Mouse (Mus musculus): Measurements from ENCODE around the gene Ptpra. TPM values are rescaled to one million over a fixed set of nuclear protein-coding genes. Genes with fewer than 3 reads are reported as not detected.
"Not testable (repeated sequence)": the region's sequence is repeated elsewhere in the genome, so short reads cannot be mapped to it uniquely, and the experiment has no call there.

The Ptpra gene
- polyA plus RNA-seq, 1 experiment, result 77.6 TPM

DNA sequence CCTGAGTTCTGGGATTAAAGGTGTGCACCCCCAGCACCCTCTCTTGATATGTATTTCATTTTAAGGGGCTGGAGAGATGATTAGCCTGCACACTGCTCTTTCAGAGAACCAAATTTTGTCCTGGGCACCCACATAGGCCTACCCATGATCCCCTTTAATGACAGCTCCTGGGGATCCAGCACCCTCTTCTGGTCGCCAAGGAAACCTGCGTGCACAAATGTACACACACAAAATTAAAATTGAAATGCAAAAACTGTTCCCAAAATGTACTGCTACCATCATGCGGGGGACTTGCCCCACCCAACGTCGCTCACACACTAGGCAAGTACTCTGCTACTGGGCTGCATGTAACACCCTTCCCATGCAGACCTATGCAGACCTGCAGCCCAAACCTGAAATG, 124.9 kb downstream of the Ptpra start:
- no peak overlapping the region for H3K27ac ChIP-seq (ENCODE audit: insufficient read depth, low read length)
- H3K27me3 ChIP-seq (ENCODE audit: control insufficient read depth, insufficient read depth, low read length, poor library complexity, severe bottlenecking), result no peaks in the 10 kb centered on the region
- H3K9me3 ChIP-seq (replicated peaks; ENCODE audit: control insufficient read depth, insufficient read depth, low read length, poor library complexity, severe bottlenecking), result no peaks in the 10 kb centered on the region
- H3K4me1 ChIP-seq (ENCODE audit: control insufficient read depth, insufficient read depth, low read length), result no peaks in the 10 kb centered on the region
- no peak overlapping the region for H3K4me3 ChIP-seq (ENCODE audit: low read depth, low read length)
- no peak overlapping the region for H3K9ac ChIP-seq (ENCODE audit: low read depth, poor library complexity, severe bottlenecking)
- H3K36me3 ChIP-seq (ENCODE audit: control insufficient read depth, insufficient read depth, low read length, poor library complexity, severe bottlenecking), result no peaks in the 10 kb centered on the region
- TF ChIP-seq EP300 (IDR thresholded peaks at IDR 0.05; ENCODE audit: insufficient read depth, low read depth, low read length) (no peak), CTCF (IDR thresholded peaks at IDR 0.05; ENCODE audit: low read depth, low read length) (peak; percentile 34)

DNA sequence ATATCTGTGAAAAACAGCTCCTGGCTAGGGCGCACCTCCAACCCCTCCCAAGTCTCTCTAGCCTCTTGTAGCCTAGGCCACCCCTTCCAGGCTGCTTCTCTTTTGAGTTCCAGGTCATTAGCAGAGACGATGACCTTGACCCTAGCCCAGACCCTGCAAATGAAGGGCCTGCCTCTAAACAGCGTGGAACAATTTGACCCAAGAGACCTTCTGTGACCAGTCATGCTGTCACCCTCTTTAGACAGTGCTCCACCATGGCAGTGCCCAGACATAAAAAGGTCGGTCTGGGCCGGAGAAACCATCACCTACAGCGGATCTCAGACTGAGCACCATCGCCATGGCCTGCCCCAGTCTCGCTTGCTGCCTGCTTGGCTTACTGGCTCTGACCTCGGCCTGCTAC, 125.8 kb downstream of the Ptpra start, which contains the start of gene Oxt:
Gene Oxt, plus strand, starts transcription at position 301 of the 400 bp plus-strand sequence.
- no peak within 1 kb of the TSS for H3K27ac ChIP-seq (ENCODE audit: insufficient read depth, low read length)
- H3K4me3 ChIP-seq (ENCODE audit: low read depth, low read length), result peak within 1 kb of the TSS; percentile 59
- H3K9ac ChIP-seq (ENCODE audit: low read depth, poor library complexity, severe bottlenecking), result peak within 1 kb of the TSS; percentile 48; the same call in 1 of the 2 replicates
- peaks cover 3% of the 10 kb centered on the region; the same call in 1 of the 2 replicates for H3K27me3 ChIP-seq (ENCODE audit: control insufficient read depth, insufficient read depth, low read length, poor library complexity, severe bottlenecking)
- no peaks in the 10 kb centered on the region for H3K36me3 ChIP-seq (ENCODE audit: control insufficient read depth, insufficient read depth, low read length, poor library complexity, severe bottlenecking)
- H3K4me1 ChIP-seq (ENCODE audit: control insufficient read depth, insufficient read depth, low read length), result no peaks in the 10 kb centered on the region
- TF ChIP-seq EP300 (IDR thresholded peaks at IDR 0.05; ENCODE audit: insufficient read depth, low read depth, low read length), result no peak
- TF ChIP-seq CTCF (IDR thresholded peaks at IDR 0.05; ENCODE audit: low read depth, low read length), result no peak
- TF ChIP-seq POLR2A (IDR thresholded peaks at IDR 0.05; ENCODE audit: insufficient read depth, low read length), result no peak
- no peaks in the 10 kb centered on the region for H3K9me3 ChIP-seq (replicated peaks; ENCODE audit: control insufficient read depth, insufficient read depth, low read length, poor library complexity, severe bottlenecking)

DNA sequence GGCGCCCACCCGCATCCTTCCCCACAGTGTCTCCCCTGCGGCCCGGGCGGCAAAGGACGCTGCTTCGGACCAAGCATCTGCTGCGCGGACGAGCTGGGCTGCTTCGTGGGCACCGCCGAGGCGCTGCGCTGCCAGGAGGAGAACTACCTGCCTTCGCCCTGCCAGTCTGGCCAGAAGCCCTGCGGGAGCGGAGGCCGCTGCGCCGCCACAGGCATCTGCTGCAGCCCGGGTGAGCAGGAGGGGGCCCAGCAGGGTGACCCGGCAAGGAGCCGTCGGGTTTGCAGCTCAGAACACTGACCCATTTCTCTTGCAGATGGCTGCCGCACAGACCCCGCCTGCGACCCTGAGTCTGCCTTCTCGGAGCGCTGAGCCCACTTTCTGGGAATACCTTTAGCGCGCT, 126.5 kb downstream of the Ptpra start:
- H3K36me3 ChIP-seq (ENCODE audit: control insufficient read depth, insufficient read depth, low read length, poor library complexity, severe bottlenecking); H3K4me1 ChIP-seq (ENCODE audit: control insufficient read depth, insufficient read depth, low read length); H3K27ac ChIP-seq (ENCODE audit: insufficient read depth, low read length); H3K27me3 ChIP-seq (ENCODE audit: control insufficient read depth, insufficient read depth, low read length, poor library complexity, severe bottlenecking); H3K9me3 ChIP-seq (replicated peaks; ENCODE audit: control insufficient read depth, insufficient read depth, low read length, poor library complexity, severe bottlenecking): not testable (repeated sequence)
- Histone ChIP-seq H3K4me3 (ENCODE audit: low read depth, low read length) (peak overlapping the region; percentile 59), H3K9ac (ENCODE audit: low read depth, poor library complexity, severe bottlenecking) (peak overlapping the region; percentile 48; the same call in 1 of the 2 replicates)

DNA sequence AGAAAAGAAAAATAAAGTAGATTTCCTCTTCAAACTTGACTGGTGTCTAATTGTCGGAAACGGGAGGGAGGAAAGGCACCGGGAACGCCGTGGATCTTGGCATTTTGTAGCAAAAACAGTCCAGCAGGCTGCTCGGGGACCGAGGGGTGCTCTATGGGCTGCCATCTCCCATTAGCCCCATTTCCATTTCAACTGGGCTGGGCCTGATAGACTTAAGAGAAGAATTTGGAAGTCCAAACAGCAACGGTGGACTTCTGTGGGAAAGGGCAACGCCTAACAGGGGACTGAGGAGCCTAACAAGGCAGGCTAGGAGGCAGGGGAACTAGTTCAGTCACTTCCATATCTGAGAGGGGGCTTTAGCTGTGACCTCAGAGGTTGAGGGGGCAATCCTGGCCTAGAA, 126.9 kb downstream of the Ptpra start:
- Histone ChIP-seq H3K27me3 (ENCODE audit: control insufficient read depth, insufficient read depth, low read length, poor library complexity, severe bottlenecking) (peaks cover 3% of the 10 kb centered on the region; the same call in 1 of the 2 replicates), H3K36me3 (ENCODE audit: control insufficient read depth, insufficient read depth, low read length, poor library complexity, severe bottlenecking) (no peaks in the 10 kb centered on the region), H3K9me3 (replicated peaks; ENCODE audit: control insufficient read depth, insufficient read depth, low read length, poor library complexity, severe bottlenecking) (no peaks in the 10 kb centered on the region), H3K9ac (ENCODE audit: low read depth, poor library complexity, severe bottlenecking) (peak overlapping the region; percentile 48; the same call in 1 of the 2 replicates), H3K4me1 (ENCODE audit: control insufficient read depth, insufficient read depth, low read length) (no peaks in the 10 kb centered on the region), H3K27ac (ENCODE audit: insufficient read depth, low read length) (no peak overlapping the region), H3K4me3 (ENCODE audit: low read depth, low read length) (no peak overlapping the region)
- no peak for TF ChIP-seq EP300 (IDR thresholded peaks at IDR 0.05; ENCODE audit: insufficient read depth, low read depth, low read length)
- TF ChIP-seq CTCF (IDR thresholded peaks at IDR 0.05; ENCODE audit: low read depth, low read length), result no peak
- TF ChIP-seq POLR2A (IDR thresholded peaks at IDR 0.05; ENCODE audit: insufficient read depth, low read length), result no peak

DNA sequence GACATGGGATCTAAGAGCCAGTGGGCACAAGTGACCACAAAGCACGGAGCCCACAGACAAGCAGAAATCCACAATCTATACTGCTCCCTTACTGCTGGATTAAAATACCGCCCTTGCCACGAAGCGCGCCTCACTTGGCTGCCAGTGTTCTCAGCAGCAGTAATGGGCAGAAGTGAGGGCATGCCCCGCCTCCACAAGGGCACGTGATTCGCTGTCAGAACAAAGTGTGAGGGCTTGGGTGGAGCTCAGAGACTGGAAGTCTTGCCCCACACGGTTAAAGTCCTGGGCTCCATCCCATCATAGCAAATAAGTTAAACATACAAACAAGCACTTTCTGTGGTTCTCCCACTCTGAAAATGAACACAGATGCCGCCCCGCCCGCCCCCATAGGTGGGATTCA, 127.6 kb downstream of the Ptpra start:
- no peak overlapping the region for H3K27ac ChIP-seq (ENCODE audit: insufficient read depth, low read length)
- peaks cover 3% of the 10 kb centered on the region; the same call in 1 of the 2 replicates for H3K27me3 ChIP-seq (ENCODE audit: control insufficient read depth, insufficient read depth, low read length, poor library complexity, severe bottlenecking)
- H3K9me3 ChIP-seq (replicated peaks; ENCODE audit: control insufficient read depth, insufficient read depth, low read length, poor library complexity, severe bottlenecking), result no peaks in the 10 kb centered on the region
- TF ChIP-seq CTCF (IDR thresholded peaks at IDR 0.05; ENCODE audit: low read depth, low read length) (no peak), EP300 (IDR thresholded peaks at IDR 0.05; ENCODE audit: insufficient read depth, low read depth, low read length) (no peak), POLR2A (IDR thresholded peaks at IDR 0.05; ENCODE audit: insufficient read depth, low read length) (no peak)
- no peaks in the 10 kb centered on the region for H3K36me3 ChIP-seq (ENCODE audit: control insufficient read depth, insufficient read depth, low read length, poor library complexity, severe bottlenecking)
- no peaks in the 10 kb centered on the region for H3K4me1 ChIP-seq (ENCODE audit: control insufficient read depth, insufficient read depth, low read length)
- H3K4me3 ChIP-seq (ENCODE audit: low read depth, low read length), result no peak overlapping the region
- H3K9ac ChIP-seq (ENCODE audit: low read depth, poor library complexity, severe bottlenecking), result no peak overlapping the region

DNA sequence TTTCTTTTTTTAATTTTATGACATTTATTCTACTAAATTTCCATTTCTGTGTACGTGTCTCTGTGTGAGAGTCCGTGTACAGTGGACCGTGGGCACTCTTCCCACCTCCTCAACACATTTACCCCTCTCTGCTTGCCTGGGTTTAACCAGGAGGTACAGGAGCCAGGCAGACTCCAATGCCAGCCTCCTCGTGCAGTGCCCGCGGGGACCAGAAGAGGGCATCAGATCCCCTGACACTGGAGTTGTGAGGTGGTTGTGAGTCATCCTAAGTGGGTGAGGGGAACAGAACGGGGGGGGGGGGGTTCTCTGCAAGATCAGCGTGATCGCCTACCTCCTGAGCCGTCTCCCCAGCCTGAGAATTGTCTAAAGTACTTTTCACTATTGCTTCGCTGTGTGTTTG, 128.1 kb downstream of the Ptpra start:
- Histone ChIP-seq H3K9ac (ENCODE audit: low read depth, poor library complexity, severe bottlenecking) (no peak overlapping the region), H3K27me3 (ENCODE audit: control insufficient read depth, insufficient read depth, low read length, poor library complexity, severe bottlenecking) (peaks cover 3% of the 10 kb centered on the region; the same call in 1 of the 2 replicates), H3K36me3 (ENCODE audit: control insufficient read depth, insufficient read depth, low read length, poor library complexity, severe bottlenecking) (no peaks in the 10 kb centered on the region), H3K4me3 (ENCODE audit: low read depth, low read length) (no peak overlapping the region), H3K9me3 (replicated peaks; ENCODE audit: control insufficient read depth, insufficient read depth, low read length, poor library complexity, severe bottlenecking) (no peaks in the 10 kb centered on the region), H3K27ac (ENCODE audit: insufficient read depth, low read length) (no peak overlapping the region), H3K4me1 (ENCODE audit: control insufficient read depth, insufficient read depth, low read length) (no peaks in the 10 kb centered on the region)
- TF ChIP-seq CTCF (IDR thresholded peaks at IDR 0.05; ENCODE audit: low read depth, low read length), result peak; percentile 71
- no peak for TF ChIP-seq POLR2A (IDR thresholded peaks at IDR 0.05; ENCODE audit: insufficient read depth, low read length)
- TF ChIP-seq EP300 (IDR thresholded peaks at IDR 0.05; ENCODE audit: insufficient read depth, low read depth, low read length), result no peak

Data from ES-Bruce4 (cell line).